Mouse (Mus musculus): ENCODE measurements around the gene Ccdc32. TPM values are rescaled to one million over a fixed set of nuclear protein-coding genes. Genes with fewer than 3 reads are reported as not detected.
"Not testable (repeated sequence)": the region's sequence is repeated elsewhere in the genome, so short reads cannot be mapped to it uniquely, and the experiment has no call there.

The Ccdc32 gene
- total RNA-seq, 2 experiments from 2014 or later, result 10.7 to 14.1 TPM

DNA sequence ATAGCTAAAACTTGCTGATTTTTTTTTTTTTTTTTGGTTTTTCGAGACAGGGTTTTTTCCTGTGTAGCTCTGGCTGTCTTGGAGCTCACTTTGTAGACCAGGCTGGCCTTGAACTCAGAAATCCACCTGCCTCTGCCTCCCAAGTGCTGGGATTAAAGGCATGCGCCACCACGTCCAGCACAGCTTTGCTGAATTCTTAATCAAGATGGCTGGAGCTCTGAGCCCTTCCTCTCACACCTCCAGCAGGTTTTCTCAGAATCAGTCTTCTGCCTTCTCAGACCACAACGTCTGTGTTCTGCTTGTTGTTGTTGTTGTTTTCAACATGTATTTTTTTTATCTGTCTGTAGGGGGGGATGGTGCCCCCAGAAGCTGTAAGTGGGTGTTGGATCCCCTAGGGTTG lies 12.9 kb downstream of the Ccdc32 start:
- ATAC-seq (ENCODE audit: poor library complexity, severe bottlenecking), result not testable (repeated sequence)

DNA sequence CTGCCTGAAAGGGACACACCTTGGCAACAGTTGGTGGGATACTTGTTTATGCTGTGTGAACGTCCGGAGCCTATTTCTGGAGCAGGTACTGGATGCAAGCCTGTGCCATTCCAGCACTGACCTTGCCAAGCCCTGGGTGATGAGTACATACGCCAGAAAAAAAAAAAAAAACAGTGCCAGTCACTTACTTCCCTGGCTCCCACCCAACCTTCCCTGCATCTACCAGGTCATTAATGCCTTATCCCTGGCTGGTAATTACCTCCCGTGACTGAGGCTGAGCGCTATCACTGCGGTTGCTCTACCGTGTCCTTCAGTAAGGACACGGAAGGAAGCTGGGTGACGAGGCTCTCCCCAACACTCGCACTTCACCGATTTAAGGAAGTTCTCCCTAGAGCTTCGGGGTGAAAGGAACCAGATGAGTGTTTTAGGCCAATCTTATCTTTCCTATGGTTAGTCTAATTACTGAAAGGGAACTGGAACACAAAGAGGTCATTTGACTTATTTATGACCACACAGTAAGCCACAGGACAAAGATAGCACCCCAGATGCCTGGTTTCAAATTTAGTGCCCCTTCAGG lies 13.5 kb downstream of the Ccdc32 start:
- ATAC-seq (ENCODE audit: poor library complexity, severe bottlenecking), result peak; percentile 98

DNA sequence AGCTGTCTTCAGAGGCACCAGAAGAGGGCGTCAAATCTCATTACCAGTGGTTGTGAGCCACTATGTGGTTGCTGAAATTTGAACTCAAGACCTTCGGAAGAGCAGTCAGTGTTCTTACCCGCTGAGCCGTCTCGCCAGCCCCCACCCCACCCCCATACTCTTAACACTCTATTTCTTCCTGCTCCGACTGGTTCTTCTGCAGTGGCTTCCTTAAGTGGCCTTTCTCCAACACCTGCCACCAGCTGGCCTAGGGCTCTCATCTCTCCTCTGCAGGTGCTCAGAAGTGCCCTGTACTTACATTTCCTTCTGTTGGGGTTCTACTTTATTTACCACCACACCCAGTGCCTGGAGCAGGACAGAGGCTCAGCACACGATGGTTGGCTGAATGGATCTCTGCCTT lies 14.2 kb downstream of the Ccdc32 start:
- no peak for ATAC-seq (ENCODE audit: poor library complexity, severe bottlenecking)

DNA sequence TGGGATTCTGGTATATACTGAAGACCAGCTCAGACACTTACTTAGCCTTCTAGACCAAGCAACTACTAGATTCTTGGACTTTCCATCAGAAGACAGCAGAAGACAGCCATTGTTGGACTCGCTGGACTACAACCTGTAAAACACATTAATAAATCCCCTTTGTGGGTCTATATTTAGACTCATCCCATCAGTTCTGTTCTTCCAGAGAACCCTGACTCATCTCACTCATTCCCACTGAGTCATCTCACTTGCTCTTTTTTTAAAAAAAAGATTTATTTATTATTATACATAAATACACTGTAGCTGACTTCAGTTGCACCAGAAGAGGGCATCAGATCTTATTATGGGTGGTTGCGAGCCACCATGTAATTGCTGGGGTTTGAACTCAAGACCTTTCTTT lies 19.8 kb downstream of the Ccdc32 start:
- no peak for ATAC-seq (ENCODE audit: poor library complexity, severe bottlenecking)

DNA sequence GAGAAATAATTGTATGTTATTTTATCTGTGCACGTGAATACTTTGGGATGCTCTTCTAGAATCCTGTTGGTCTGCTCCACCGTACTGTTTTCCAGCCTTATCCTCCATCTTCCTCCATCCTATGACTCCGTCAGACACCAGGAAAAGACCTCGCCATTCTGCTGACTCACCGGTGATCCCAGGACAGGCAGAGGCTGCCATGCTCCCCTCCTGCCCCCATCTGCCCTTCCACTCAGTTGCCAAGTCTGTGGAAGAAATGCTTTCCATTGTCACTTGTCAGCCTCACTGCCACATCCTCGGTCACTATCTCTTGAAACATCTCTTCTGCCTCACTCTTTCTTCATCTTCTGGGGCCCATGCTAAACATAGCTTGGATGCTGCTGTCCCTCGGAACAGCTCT lies 22.3 kb downstream of the Ccdc32 start:
- ATAC-seq (ENCODE audit: poor library complexity, severe bottlenecking), result no peak

DNA sequence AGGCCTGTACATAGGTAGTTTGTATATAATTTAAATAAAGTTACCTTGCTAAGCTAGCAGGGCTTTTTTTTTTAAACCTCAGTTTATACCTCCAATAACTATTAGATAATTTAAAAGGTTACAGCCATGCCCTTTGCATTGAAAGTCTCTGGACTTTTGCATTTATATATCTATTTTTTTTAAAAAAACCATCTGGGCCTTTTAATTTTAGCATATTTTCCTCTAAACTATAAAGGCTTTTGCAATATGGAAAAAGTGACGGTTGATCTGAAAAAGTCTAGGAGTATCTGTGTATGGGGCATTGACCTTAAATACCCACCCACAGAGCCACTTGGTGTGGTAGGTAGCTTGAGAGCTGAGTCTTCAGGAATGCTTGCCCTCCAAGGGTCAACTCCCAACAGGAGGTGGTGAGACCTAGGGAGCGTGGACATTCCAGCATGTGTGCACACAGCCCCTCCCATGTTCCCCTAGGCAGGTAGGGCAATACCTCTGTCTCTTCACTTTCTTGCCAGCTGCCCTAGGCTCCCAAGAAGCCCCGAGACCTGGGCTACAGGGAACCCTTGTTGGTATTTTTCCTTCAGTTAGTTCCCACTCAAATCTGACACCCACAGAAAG lies 30.1 kb downstream of the Ccdc32 start:
- ATAC-seq (ENCODE audit: poor library complexity, severe bottlenecking), result no peak

DNA sequence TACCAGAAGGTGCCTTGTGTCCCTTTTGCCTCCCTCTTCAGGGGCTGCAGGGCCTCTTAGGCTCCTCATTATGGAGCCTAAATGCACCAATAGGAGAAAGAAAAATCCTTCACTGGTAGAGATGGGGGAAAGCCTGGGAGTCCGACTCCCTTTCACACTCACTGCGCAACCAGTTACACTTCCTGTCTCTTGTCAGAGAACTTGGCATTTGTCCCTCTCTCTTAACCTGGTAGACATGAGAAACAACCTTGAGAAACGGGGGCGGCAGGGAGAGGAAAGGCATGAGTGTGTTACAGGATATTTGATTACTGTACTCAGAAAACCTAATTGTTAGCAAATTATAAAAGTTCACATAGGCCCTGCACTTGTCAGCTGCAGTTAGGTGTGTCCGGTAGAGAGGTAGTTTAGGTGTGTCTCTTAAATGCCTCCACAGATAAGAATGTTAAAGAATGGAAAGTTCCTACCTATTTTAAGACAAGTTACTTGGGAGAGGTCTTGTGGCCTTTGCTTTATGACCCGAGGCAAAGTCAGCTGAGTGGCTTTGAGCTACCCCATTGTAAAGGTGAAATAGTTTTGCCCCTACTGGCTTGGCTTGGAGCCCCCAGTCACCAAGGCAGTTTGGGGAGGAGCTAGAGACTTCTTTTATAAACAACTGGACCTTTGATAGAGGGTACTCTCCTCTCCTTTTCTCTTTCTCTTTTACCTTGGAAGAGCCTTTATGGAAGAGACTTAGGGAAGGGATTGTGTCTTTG lies 30.9 kb downstream of the Ccdc32 start:
- ATAC-seq (ENCODE audit: poor library complexity, severe bottlenecking), result no peak

DNA sequence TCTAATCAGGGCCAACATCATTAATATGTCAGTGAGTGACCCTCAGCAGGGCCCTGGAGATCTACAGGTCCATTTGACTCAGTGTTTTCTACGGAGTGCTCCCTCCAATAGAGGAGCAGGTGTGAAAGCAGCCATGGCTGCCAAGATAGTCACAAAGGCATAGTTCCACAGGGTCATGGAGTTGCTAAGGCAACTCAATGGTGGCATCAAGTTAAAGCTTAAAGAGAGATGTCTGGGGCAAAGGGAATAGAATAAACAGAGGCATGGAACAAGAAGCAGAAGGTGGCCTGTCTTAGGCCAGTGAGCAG lies 32.4 kb downstream of the Ccdc32 start:
- no peak for ATAC-seq (ENCODE audit: poor library complexity, severe bottlenecking)

DNA sequence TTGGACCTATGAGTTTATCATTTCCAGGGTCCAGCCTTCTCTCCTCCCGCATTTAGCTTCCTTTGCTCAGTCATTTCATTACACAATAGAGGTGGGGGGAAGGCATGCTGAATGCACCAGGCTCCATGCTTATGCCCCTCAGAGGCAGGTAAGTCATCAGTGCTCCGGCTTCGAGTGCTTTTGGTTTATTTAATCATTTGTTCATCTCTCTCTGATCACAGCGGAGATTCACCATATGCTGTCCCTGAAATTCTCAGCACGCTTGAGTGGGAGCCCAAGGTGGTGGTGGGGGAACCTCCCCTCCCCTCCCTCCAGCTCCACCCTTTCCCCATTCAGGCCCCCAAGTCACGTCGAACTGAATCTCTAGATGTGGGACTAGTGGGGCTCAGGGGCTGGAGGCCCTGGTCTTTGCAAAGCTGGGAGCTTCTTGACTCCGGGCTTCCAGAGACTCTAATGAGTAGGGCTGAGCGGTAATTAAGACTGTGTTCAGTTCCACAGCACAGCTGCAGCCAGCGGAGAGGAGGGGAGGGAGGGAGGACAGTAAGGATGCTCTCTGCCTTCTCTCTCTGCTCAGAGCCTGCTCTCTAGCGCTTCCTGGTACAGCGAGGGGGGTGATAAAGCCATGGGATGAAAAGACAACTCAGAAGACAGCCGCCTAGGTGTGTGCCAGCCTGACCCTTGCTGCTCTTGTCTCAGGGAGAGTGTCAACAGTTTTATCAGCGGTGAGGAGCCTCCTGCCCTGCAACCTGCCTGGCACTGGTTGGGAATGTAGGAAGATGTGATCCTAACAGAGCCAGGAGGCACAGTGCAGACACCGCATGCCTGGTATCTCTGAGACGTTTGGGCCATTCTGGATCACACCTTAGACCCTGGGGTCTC lies 33.0 kb downstream of the Ccdc32 start:
- no peak for ATAC-seq (ENCODE audit: poor library complexity, severe bottlenecking)

DNA sequence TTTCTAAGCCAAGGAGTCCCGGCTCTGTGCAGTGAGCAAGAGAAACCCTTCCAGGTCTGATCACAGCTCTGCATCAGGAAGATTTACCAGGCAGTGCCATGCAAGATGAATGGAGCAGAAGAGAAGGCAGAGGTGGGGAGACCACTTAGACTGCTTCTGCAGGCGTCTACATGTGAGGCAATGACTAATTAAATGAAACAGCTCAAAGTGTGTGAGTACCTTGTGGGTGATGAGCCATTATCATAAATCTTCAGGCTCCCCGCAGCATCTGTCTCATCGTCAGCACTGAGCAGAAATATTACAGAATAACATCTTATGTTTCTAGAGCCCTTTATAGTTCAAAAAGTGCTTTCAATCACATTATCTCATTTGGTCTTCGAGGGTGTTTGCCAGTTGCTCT lies 33.7 kb downstream of the Ccdc32 start:
- no peak for ATAC-seq (ENCODE audit: poor library complexity, severe bottlenecking)

DNA sequence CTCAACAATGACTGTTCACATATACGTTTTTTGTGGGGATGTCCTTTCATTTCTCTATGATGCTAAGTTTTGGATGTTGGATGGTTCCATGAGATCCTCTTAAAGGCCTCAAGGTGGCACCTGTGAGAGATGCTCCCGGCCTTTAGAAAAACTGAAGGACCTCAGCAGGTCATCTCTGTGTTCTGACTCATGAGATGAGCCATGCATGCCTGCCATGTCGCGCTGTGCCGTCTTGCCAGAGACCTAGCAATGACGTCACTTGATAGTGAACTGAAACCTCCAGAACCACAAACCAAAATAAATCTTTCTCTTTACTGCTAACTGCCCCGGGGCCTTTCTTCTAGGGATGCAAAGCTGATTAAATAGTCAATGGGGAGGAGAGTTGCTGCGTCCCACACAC lies 45.4 kb downstream of the Ccdc32 start:
- ATAC-seq (ENCODE audit: poor library complexity, severe bottlenecking), result no peak

DNA sequence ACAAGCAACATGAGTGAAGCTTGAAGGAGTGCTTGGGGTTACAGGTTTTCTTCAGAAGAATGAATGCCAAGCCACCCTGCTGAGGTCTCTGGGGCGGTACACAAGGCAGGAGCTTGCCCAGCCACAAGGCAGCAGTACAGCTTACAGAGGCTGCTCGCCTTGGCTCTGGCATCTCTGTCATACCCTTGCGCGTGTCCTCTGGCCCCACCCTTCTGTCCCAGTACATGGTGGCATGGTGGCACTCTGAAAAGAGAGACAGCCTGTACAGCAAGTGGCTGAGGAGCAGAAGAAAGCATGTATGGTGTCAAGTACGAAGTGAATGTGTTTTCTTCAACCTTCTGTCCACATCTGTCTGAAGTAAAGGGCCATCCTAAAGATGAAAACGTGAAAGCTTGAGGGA lies 48.4 kb downstream of the Ccdc32 start:
- ATAC-seq (ENCODE audit: poor library complexity, severe bottlenecking), result no peak

DNA sequence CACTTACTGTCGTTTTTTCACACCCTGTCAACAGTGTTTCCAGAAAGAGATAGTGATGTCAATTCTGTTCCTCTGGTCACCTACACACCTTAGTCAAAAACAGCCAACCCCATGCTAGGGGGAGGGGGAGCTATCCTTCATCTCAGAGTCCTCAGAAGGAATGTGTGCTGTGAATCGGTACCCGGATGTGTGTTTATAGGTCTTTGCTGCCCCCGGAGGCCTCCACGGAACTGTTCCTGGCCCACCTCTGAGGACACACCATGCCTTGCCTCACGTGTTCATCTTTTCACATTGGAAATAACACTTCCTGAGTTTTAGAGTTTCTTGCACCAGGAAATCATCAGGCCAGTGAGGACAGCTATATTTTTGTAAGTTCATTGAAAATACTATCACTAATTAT lies 51.1 kb downstream of the Ccdc32 start:
- ATAC-seq (ENCODE audit: poor library complexity, severe bottlenecking), result no peak

DNA sequence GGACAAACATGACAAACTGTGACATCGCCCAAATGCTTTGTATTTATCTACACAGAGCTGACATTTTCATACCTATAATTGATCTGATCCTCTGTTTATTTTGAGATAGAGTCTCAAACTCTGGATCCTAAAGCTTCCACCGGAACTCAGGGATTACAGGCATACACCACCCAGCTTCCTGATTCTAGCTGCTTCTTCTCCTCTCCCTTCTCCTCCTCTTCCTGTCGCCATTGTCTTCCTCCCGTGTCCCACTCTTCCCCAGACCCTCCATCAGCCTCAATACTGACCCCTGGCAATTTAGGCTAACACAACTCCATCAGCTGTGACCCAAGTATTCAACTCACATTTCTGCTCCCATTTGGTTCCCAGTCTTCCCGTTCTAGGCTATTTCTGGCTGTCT lies 52.3 kb downstream of the Ccdc32 start:
- ATAC-seq (ENCODE audit: poor library complexity, severe bottlenecking), result no peak

DNA sequence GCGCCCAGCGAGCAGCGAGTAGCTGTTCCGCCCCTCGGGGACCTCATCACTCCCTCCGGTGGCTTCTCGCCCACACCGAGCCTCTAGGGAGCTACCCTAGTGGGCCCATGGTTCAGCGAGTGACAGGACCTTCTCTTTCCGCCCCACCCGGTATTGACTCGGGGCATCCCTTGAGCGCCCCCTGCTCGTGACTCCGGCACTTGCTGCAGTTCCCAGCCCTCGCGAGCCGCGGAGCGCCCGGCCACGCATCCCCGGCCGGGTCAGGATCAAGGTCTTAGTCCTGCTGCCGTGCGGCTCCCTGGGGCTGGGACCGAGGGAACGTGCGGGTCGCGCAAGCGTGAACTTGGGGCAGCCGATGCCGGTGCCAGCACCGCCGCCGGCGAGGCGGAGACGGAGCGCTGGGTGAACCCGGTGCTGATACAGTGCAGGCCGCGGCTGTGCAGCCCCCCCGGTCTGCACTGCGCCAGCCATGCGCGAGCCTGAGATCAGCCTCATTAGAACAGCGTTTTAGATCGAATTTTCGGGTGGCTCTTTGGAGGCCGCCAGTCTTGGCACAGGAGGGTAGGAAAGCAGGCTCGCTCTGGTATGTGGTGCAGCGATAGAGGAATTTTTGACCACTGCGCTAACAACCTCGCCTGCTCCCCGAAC lies 52.8 kb downstream of the Ccdc32 start:
- ATAC-seq (ENCODE audit: poor library complexity, severe bottlenecking), result peak; percentile 86

DNA sequence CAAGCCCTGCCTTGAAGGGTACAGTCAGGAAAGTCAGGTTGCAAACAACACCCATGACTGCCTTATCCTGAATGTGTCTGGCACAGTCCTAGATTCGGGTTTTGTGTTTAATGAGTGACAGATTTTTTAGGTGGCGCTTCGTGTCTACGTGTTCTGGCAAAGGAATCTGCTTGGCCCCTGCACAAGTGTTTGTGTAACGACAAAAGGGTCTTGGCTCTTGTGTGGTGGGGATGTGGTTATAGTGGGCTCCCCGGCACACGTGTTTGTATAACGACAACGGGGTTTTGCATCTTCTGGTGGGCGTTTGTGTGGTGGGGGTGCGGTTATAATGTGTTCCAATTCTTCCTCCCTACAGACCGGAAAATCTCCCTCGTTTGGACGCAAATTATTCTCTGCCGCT lies 53.3 kb downstream of the Ccdc32 start:
- ATAC-seq (ENCODE audit: poor library complexity, severe bottlenecking), result no peak; the same call in 1 of the 2 replicates

DNA sequence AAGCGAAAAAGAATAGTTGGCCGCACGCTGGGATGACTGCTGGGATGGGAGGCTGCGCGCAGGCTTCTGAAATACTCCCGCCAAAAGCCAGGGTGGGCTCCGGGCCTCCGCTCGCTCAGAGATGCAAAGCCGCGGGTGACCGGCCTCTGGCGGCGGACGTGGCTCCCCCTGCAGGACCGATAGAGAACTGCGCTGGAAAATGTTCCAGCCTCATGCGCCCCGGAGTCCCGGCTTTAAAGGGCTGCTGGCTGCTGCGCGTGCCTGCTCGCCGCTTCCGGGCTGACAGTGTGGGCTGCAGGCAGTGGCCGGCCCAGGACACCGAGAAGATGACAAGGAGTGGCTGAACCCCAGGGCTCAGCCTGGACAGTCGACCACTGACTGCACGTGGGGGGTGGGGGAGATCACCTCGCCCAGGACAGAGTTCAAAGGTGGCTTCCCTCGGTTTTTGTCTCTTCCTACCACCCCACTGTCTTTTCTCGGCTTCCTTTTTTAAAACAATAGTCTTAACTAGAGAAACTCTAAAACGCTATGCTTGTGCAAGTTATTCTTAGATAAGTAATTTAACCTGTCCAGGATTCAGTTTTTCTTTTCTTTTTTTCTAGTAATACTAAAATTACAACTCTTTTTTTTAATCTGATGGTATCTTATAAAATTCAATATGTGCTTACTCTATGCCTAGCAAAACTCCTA lies 56.4 kb downstream of the Ccdc32 start:
- ATAC-seq (ENCODE audit: poor library complexity, severe bottlenecking), result peak; percentile 89

DNA sequence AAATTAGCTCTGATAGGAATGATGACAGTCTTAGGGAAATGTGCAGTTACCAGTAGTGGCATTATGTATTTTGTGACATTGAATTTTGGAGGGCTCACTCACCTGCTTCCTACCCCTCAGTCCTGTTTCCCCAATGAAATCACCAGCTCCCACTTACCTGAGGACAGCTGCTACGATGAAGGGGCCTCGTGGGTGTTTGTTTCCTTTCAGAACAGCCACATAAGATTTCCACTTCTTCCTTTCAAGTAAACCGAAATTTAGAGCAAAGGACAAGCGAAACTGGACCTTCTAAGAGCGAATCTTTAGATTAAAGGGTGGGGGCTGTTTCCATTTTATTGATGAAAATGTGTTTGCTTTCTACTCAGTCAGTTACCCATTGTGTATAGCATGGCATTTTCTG lies 57.1 kb downstream of the Ccdc32 start:
- no peak for ATAC-seq (ENCODE audit: poor library complexity, severe bottlenecking)

DNA sequence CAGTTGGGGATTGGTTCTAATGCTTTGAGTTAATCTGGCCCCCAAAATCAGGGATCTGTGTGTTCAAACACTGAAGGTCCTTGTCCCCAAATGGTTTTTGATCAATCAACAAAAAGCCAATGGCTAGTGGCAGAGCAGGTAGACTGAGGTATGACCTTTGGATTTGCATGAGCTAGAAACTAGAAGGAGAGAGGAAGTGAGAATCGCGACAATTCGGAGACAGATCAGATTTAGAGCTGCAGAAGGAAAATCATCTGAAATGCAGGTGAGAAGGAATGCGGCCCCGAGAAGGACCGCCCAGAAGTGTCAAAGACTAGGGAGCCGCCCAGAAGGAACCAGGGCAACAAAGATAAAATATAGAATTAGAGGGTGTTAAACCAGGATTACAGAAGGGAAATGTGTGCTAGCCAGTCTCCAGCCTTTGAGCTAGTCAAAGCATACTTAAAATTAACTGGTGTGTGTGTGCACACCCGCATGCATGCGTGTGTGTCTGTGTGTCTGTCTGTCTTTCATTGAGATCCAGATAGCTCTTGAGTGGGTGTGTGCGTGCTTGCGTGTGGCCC lies 59.5 kb downstream of the Ccdc32 start:
- no peak for ATAC-seq (ENCODE audit: poor library complexity, severe bottlenecking)
